Mouse (Mus musculus) MEL (cell line): Measurements from ENCODE around the gene Pygb.

ENCODE experiments used
- CHD1 ChIP-seq: IDR thresholded peaks from 2 replicates; pipeline ENCODE4 v1.6.1; 2012; ENCODE audit warnings: low read depth, mild to moderate bottlenecking, inconsistent platforms, low read length, improper control_type of control experiment
- CTCF ChIP-seq, 3 experiments: IDR thresholded peaks in 2 of 3; conservative IDR thresholded peaks in 1 of 3; 2 replicates each; pipeline ENCODE4 v1.5.1; 2011 to 2012; ENCODE audit warnings: low read length in 3 of 3, low read depth in 2 of 3, mild to moderate bottlenecking in 2 of 3, improper control_type of control experiment in 1 of 3, inconsistent platforms in 1 of 3, mixed read lengths in 1 of 3, moderate library complexity in 1 of 3; ENCODE audit not compliant: control insufficient read depth in 1 of 3, insufficient read depth in 1 of 3, poor library complexity in 1 of 3, severe bottlenecking in 1 of 3
- EP300 ChIP-seq, 2 experiments: IDR thresholded peaks; 2 replicates each; pipeline ENCODE4 v1.6.1; 2011; ENCODE audit warnings: improper control_type of control experiment in 2 of 2, low read length in 2 of 2, low read depth in 1 of 2, mild to moderate bottlenecking in 1 of 2
- GATA1 ChIP-seq: IDR thresholded peaks from 2 replicates; pipeline ENCODE4 v1.6.1; 2011; ENCODE audit warnings: low read depth, low read length, improper control_type of control experiment
- HCFC1 ChIP-seq: IDR thresholded peaks from 2 replicates; pipeline ENCODE4 v1.6.1; 2012; ENCODE audit warnings: low read depth, mild to moderate bottlenecking, inconsistent platforms, low read length, improper control_type of control experiment, moderate library complexity
- MAX ChIP-seq: IDR thresholded peaks from 2 replicates; pipeline ENCODE4 v1.6.1; 2011; ENCODE audit warnings: low read length, improper control_type of control experiment
- POLR2A ChIP-seq, 2 experiments: IDR thresholded peaks; 2 replicates each; pipeline ENCODE4 v1.6.1; 2011 to 2012; ENCODE audit warnings: low read length in 2 of 2, mild to moderate bottlenecking in 2 of 2, control low read depth in 1 of 2, improper control_type of control experiment in 1 of 2, low read depth in 1 of 2, moderate library complexity in 1 of 2; ENCODE audit not compliant: control insufficient read depth in 1 of 2, insufficient read depth in 1 of 2, poor library complexity in 1 of 2
- POLR2AphosphoS2 ChIP-seq: IDR thresholded peaks from 2 replicates; pipeline ENCODE4 v1.6.1; 2011; ENCODE audit warnings: low read length, improper control_type of control experiment
- SIN3A ChIP-seq: IDR thresholded peaks from 2 replicates; pipeline ENCODE4 v1.6.1; 2012; ENCODE audit warnings: low read length, improper control_type of control experiment, inconsistent platforms
- SMC3 ChIP-seq: IDR thresholded peaks from 2 replicates; pipeline ENCODE4 v1.6.1; 2011; ENCODE audit warnings: low read depth, low read length, improper control_type of control experiment
- TCF12 ChIP-seq: IDR thresholded peaks from 2 replicates; pipeline ENCODE4 v1.6.1; 2014; ENCODE audit warnings: low read depth, mild to moderate bottlenecking, inconsistent platforms, low read length, improper control_type of control experiment, moderate library complexity
- USF1 ChIP-seq: IDR thresholded peaks from 2 replicates; pipeline ENCODE4 v1.6.1; 2014; ENCODE audit warnings: low read depth, mild to moderate bottlenecking, inconsistent platforms, low read length, improper control_type of control experiment, moderate library complexity
- ZC3H11A ChIP-seq: IDR thresholded peaks from 2 replicates; pipeline ENCODE4 v1.6.1; 2012; ENCODE audit warnings: low read depth, mild to moderate bottlenecking, inconsistent platforms, low read length, improper control_type of control experiment

- TF ChIP-seq SIN3A (no peak), POLR2A (IDR thresholded peaks at IDR 0.05; ENCODE audit: control insufficient read depth in 1 of 2, insufficient read depth in 1 of 2, low read depth in 1 of 2, low read length in 2 of 2, poor library complexity in 1 of 2) (no peak), CTCF (IDR thresholded peaks at IDR 0.05 in 2 of 3, conservative IDR thresholded peaks at IDR 0.05 in 1 of 3; ENCODE audit: control insufficient read depth in 1 of 3, insufficient read depth in 1 of 3, low read depth in 2 of 3, low read length in 3 of 3, poor library complexity in 1 of 3, severe bottlenecking in 1 of 3) (no peak), MAX (no peak), CHD1 (no peak), HCFC1 (no peak), POLR2AphosphoS2 (no peak), USF1 (no peak), TCF12 (no peak), ZC3H11A (no peak), GATA1 (no peak), SMC3 (no peak), EP300 (IDR thresholded peaks at IDR 0.05; ENCODE audit: low read depth in 1 of 2, low read length in 2 of 2) (no peak)
Observed at GRCm38 (mm10) chr2:150771169-150771568, 15.4 kb upstream of the Pygb start.
